Mouse (Mus musculus) ES-E14 (cell line): ENCODE data around the gene Dlgap4.

Experiments
- MAFK ChIP-seq: IDR thresholded peaks from 2 replicates; pipeline ENCODE4 v1.6.1; 2014; ENCODE audit warnings: mild to moderate bottlenecking, low read depth, low read length, inconsistent platforms; ENCODE audit not compliant: insufficient read depth
- ZC3H11A ChIP-seq: IDR thresholded peaks from 2 replicates; pipeline ENCODE4 v1.6.1; 2012; ENCODE audit warnings: low read depth, mild to moderate bottlenecking, inconsistent platforms, low read length, borderline replicate concordance

GRCm38 (mm10) chr2:156658751-156659150 is 45.2 kb downstream of the Dlgap4 start:
- TF ChIP-seq ZC3H11A (no peak), MAFK (no peak)
